Mouse (Mus musculus) cerebellum, adult 2 months (tissue): Measurements from ENCODE around the gene Cyp4a32.

Experiments
- CTCF ChIP-seq: fragments of 200-500 bp; IDR thresholded peaks from 2 replicates; pipeline ENCODE4 v1.5.1; 2011; ENCODE audit warnings: low read depth, mild to moderate bottlenecking, control low read depth, low read length, moderate library complexity, borderline replicate concordance; ENCODE audit not compliant: insufficient read depth
- POLR2A ChIP-seq: fragments of 200-500 bp; IDR thresholded peaks from 2 replicates; pipeline ENCODE4 v1.6.1; 2011; ENCODE audit warnings: low read length, control low read depth, borderline replicate concordance; ENCODE audit not compliant: insufficient read depth

GRCm38 (mm10) chr4:115649344-115649743 lies 48.6 kb downstream of the Cyp4a32 start:
- no peak for TF ChIP-seq POLR2A
- no peak for TF ChIP-seq CTCF
